Mouse (Mus musculus): ENCODE data around the gene Rab25. TPM values are rescaled to one million over a fixed set of nuclear protein-coding genes. Genes with fewer than 3 reads are reported as not detected.

The Rab25 gene
- total RNA-seq, 2 experiments from 2014 or later, result not detected

DNA sequence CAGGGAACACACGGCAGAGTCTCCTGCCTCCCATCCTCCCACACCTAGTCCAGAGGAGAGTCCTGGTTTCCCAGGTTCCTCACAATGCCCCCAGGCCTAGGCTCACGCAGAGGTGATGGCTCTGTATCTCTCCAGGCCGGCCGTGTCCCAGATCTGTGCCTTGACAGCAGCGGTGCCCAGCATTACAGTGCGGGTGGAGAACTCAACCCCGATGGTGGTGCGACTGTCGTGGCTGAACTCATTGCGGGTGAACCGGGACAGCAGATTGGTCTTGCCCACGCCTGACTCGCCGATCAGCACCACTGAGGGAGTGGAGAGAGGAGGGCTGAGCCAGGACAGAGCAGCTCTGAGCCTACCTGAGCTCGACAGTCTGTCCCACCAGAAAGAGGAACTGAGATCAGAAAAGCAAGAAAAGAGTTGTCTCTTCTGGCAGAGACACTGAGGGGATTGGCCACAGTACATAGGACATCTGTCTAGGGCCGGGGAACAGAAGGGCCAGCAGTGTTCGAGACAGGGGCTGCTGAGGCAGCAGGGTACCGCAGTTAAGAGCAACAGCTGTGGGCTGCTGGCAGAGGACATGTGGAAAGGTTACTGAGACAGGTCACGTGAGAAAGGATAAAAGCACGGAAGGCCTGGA, 3.0 kb downstream of the Rab25 start:
- peak in 1 of 2 experiments; percentile 22 for DNase-seq (ENCODE audit: extremely low spot score in 1 of 2, low spot score in 2 of 2)
- intact Hi-C loops (cut with DNase I), result no loop called here

DNA sequence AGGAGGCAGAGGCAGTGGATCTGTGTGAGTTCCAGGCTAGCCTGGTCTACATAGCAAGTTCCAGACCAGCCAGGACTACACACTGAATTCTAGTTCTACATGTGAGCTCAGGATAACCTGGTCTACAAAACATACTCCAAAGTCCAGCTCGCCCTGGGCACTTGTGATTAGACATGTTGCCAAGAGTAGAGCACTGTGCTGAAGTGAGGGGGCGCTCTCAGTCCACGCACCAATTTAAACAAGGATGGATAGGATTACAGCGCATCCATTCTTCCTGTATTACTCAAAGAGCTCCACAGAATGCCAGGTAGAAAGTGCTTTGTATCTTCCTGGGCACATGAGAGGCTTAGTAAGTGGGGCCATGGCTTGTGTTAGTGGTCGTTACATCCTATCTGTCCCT, 3.6 kb downstream of the Rab25 start:
- intact Hi-C loops (cut with DNase I), result no loop called here
- peak in 1 of 2 experiments; percentile 27 for DNase-seq (ENCODE audit: extremely low spot score in 1 of 2, low spot score in 2 of 2)

- intact Hi-C loops (cut with DNase I), result no loop called here
- DNase-seq (ENCODE audit: extremely low spot score in 1 of 2, low spot score in 2 of 2), result peak in 1 of 2 experiments; percentile 33
Observed at GRCm38 (mm10) chr3:88543651-88544410, 4.3 kb downstream of the Rab25 start.

- intact Hi-C loops (cut with DNase I), result no loop called here
- no peak for DNase-seq (ENCODE audit: extremely low spot score in 1 of 2, low spot score in 2 of 2)
Observed at GRCm38 (mm10) chr3:88543174-88543573, 4.9 kb downstream of the Rab25 start.

GRCm38 (mm10) chr3:88542486-88542885, 5.6 kb downstream of the Rab25 start:
- DNase-seq (ENCODE audit: extremely low spot score in 1 of 2, low spot score in 2 of 2), result no peak
- intact Hi-C loops (cut with DNase I), result no loop called here

GRCm38 (mm10) chr3:88541622-88542401, 6.3 kb downstream of the Rab25 start:
- intact Hi-C loops (cut with DNase I), result no loop called here
- DNase-seq (ENCODE audit: extremely low spot score in 1 of 2, low spot score in 2 of 2), result no peak

DNA sequence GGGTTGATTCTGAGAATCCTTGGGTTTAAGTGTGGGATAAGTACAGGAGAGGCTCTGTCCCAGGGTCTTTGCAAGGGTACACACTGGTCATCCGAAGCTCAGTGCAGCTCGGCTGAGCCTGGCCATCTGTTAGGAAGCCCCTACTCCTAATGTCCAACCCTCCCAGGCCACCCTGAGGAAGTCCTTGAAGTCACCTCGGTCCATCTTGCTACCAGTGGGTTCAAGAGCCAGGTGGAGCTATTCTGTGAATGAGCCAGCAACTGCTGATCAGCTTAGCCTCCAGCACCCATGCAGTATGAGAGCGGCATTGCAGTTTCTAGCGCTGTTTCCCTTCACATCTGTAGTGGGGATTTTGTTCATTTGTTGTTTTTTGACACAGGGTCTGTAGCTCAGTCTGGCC, 8.0 kb downstream of the Rab25 start:
- no peak for DNase-seq (ENCODE audit: extremely low spot score in 1 of 2, low spot score in 2 of 2)
- intact Hi-C loops (cut with DNase I), result no loop called here

DNA sequence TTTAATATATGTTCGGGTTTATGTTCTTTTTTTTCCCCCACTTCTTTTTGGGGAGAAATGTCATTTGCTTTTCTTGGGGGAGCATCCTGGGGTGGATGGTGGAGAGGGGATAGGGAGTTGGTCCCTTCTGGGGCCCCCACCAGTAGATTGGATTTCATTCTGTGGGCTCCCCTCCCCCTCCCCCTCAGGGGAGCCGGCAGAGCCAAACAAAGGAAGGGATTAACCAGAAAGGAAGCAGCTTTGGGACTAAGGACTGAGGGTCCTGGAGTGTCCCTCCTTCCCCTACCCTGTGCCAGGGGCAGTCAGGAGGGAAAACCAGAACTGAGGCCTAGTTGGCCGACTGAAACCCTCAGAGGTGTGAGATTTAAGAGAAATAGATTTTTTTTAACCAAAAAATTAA, 8.7 kb downstream of the Rab25 start:
- intact Hi-C loops (cut with DNase I), result no loop called here
- no peak for DNase-seq (ENCODE audit: extremely low spot score in 1 of 2, low spot score in 2 of 2)

GRCm38 (mm10) chr3:88538271-88539145, 9.6 kb downstream of the Rab25 start:
- intact Hi-C loops (cut with DNase I), result no loop called here
- no peak for DNase-seq (ENCODE audit: extremely low spot score in 1 of 2, low spot score in 2 of 2)

- intact Hi-C loops (cut with DNase I), result no loop called here
- DNase-seq (ENCODE audit: extremely low spot score in 1 of 2, low spot score in 2 of 2), result no peak
Observed at GRCm38 (mm10) chr3:88537146-88537545, 11.0 kb downstream of the Rab25 start.

GRCm38 (mm10) chr3:88536103-88536930, 11.8 kb downstream of the Rab25 start:
- intact Hi-C loops (cut with DNase I), result no loop called here
- DNase-seq (ENCODE audit: extremely low spot score in 1 of 2, low spot score in 2 of 2), result peak in 1 of 2 experiments; percentile 88

- no peak for DNase-seq (ENCODE audit: extremely low spot score in 1 of 2, low spot score in 2 of 2)
- intact Hi-C loops (cut with DNase I), result no loop called here
Observed at GRCm38 (mm10) chr3:88535527-88535926, 12.6 kb downstream of the Rab25 start.

DNA sequence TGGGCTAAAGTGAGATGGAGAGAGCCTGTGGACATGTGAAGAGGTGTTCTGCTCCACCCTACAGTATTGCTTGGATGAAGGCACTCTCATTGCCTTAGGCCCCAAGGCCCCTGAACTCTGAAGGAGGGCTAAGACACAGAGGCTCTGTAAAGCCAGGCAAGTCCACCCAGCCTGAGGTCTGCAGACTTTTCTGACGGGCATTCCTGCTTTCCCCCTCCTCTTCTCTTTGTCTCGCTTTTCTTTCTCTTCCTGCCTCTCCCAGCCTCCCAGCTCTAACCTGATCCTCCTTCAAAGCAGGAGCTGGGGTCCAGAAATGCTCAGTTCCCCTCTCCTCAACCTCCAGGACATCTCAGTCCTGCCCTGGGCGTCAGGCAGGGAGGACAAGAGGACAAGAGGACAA, 13.1 kb downstream of the Rab25 start:
- intact Hi-C loops (cut with DNase I), result no loop called here
- no peak for DNase-seq (ENCODE audit: extremely low spot score in 1 of 2, low spot score in 2 of 2)

DNA sequence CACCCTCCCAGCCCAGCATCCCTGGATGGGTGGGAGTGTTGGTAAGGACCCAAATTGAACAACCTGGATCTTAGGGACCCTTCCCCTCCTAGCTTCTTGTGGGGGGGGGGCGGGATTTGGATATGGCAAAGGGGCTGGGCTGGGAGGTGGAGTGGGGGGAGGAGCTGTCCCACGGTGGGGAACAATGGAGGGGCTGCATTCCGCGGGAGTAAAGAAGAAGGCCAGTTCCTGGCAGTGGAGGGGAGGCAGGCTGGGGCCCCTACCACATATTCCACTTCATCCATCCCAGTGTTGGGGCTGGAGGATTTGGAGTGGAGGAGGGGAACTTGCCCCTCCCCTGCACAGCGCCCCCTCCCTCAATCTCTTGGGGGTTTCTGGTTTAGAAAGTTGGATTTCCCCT, 14.4 kb downstream of the Rab25 start:
- no peak for DNase-seq (ENCODE audit: extremely low spot score in 1 of 2, low spot score in 2 of 2)
- intact Hi-C loops (cut with DNase I), result no loop called here

DNA sequence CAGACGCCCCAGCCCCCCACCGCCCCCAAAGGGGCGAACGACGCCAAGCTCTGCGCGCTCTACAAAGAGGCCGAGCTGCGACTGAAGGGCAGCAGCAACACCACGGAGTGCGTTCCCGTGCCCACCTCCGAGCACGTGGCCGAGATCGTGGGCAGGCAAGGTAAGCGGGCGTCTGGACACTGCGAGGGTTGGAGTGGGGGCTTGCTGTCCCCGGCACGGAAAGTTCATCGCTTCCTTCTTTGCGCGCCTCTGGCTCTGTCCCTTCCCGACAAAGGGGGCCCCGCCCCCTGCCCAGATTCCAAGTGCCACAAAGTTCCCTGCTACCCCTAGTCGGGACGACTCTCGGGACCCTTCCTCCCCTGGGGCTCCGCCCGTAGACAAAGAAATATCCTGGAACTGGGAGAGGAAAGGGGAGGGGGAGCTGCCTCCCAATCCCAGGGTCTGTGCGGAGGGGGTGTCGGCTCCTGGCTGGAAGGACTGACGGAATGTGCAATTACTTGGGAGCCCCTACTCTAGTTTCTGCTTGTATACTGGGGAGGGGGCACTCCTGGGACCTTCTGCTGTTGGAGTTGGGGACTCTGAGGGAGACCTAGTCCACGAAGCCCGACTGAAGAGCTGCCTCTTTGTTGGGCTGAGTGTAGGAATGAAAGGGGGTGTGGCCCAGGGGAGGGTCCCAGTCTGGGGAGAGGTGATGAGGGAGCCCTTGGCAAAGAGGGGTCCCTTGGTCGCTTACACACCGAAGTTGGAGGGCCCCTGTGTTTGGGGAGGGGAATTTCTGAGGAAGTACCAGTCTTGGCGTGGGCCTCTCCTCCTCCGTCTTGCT, 15.2 kb downstream of the Rab25 start:
- intact Hi-C loops (cut with DNase I), result no loop called here
- peak in 1 of 2 experiments; percentile 58 for DNase-seq (ENCODE audit: extremely low spot score in 1 of 2, low spot score in 2 of 2)

GRCm38 (mm10) chr3:88532299-88532674, 15.8 kb downstream of the Rab25 start, which contains the start of gene Mex3a:
Gene Mex3a (plus strand): TSS chr3:88532395.
- intact Hi-C loops (cut with DNase I), result no loop called here
- DNase-seq (ENCODE audit: extremely low spot score in 1 of 2, low spot score in 2 of 2), result no peak

Data from left cerebral cortex, postnatal 10 days (tissue).